Mouse (Mus musculus) right cerebral cortex, postnatal 25 days (tissue): ENCODE results near the gene Ppp1r16b.
A peak's percentile ranks its signal among the peaks of the same experiment; 100 is the strongest.

Source experiments
- DNase-seq: peaks from one replicate; pipeline ENCODE4 v3.0.0; 2022

Gene Ppp1r16b

GRCm38 (mm10) chr2:158771066-158771763 is 106.0 kb downstream of the Ppp1r16b start:
- DNase-seq: no peak

GRCm38 (mm10) chr2:158772808-158773207 is 107.6 kb downstream of the Ppp1r16b start:
- no peak for DNase-seq

GRCm38 (mm10) chr2:158774886-158775285 is 109.7 kb downstream of the Ppp1r16b start:
- no peak for DNase-seq

GRCm38 (mm10) chr2:158776716-158777115 is 111.5 kb downstream of the Ppp1r16b start:
- DNase-seq: no peak

GRCm38 (mm10) chr2:158777490-158777889 is 112.3 kb downstream of the Ppp1r16b start:
- DNase-seq: no peak

GRCm38 (mm10) chr2:158778349-158778748 is 113.2 kb downstream of the Ppp1r16b start:
- no peak for DNase-seq

GRCm38 (mm10) chr2:158781126-158781525 is 115.9 kb downstream of the Ppp1r16b start:
- DNase-seq: no peak

- no peak for DNase-seq
Observed at GRCm38 (mm10) chr2:158786927-158787795, 122.0 kb downstream of the Ppp1r16b start.

GRCm38 (mm10) chr2:158794494-158795004 is 129.4 kb downstream of the Ppp1r16b start, which contains the start of gene Dhx35:
Dhx35 (plus strand) TSS chr2:158794807.
- DNase-seq: peak; percentile 92

GRCm38 (mm10) chr2:158795043-158795442 is 129.8 kb downstream of the Ppp1r16b start:
- no peak for DNase-seq

GRCm38 (mm10) chr2:158795875-158796274 is 130.7 kb downstream of the Ppp1r16b start:
- DNase-seq: no peak

- no peak for DNase-seq
Observed at GRCm38 (mm10) chr2:158799328-158799727, 134.1 kb downstream of the Ppp1r16b start.

- DNase-seq: no peak
Observed at GRCm38 (mm10) chr2:158800788-158801187, 135.6 kb downstream of the Ppp1r16b start.

- DNase-seq: no peak
Observed at GRCm38 (mm10) chr2:158803575-158803974, 138.4 kb downstream of the Ppp1r16b start.

GRCm38 (mm10) chr2:158815686-158816085 is 150.5 kb downstream of the Ppp1r16b start:
- no peak for DNase-seq
